Mouse (Mus musculus): ENCODE measurements around the gene Smad3.

GRCm38 (mm10) chr9:63779950-63780887, 22.4 kb upstream of the Smad3 start:
- TF ChIP-seq POLR2A (IDR thresholded peaks at IDR 0.05; ENCODE audit: insufficient read depth, low read depth, low read length) (no peak), CTCF (IDR thresholded peaks at IDR 0.05) (no peak)

Data from heart, adult 2 months (tissue).